Mouse (Mus musculus): ENCODE data around the gene Olfr628.
"Not testable (repeated sequence)": the region's sequence is repeated elsewhere in the genome, so short reads cannot be mapped to it uniquely, and the experiment has no call there.

The Olfr628 gene

DNA sequence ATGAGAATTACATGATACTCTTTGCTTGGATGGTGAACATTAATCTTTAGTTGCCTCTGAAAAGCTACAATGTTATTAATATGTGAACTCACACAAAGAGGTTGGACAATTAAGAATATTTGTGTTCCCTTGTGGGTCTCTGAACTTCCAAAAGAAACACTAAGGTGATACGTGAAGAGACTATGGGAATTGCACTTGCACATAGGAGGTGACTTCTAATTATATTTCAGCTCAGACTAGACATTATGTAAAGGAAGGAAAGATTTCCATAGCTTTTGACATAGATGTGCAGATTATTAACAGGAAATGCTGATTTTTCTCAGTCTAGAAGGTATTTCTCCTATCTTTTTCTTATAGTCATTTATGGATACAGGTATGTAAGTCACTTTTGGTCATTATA, at the start of gene Olfr628:
Gene Olfr628, plus strand, starts transcription at position 301 of the 400 bp plus-strand sequence.
- DNase-seq (ENCODE audit: extremely low read depth, low read depth): no peak

DNA sequence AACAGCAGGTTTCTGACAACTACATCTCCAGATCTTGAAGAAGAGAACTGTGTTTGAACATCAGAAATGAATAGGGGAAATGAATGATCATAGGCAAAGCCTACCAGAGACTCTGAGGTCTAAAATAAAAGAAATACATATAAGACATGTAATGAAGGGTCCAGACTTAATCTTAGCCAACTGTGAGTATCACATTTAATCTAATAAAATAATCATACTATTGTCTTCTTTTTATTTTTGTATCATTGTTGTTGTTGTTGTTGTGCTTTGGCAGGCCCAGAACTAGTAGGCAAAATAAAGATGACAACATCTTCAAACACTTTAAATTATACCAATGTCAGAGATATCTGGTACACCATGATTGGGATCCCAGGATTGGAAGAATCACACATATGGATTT, 47.8 kb upstream of the Olfr628 start, which contains the start of gene Olfr625-ps1:
Gene Olfr625-ps1, plus strand, starts transcription at position 301 of the 400 bp plus-strand sequence.
- DNase-seq (ENCODE audit: extremely low read depth, low read depth): no peak

DNA sequence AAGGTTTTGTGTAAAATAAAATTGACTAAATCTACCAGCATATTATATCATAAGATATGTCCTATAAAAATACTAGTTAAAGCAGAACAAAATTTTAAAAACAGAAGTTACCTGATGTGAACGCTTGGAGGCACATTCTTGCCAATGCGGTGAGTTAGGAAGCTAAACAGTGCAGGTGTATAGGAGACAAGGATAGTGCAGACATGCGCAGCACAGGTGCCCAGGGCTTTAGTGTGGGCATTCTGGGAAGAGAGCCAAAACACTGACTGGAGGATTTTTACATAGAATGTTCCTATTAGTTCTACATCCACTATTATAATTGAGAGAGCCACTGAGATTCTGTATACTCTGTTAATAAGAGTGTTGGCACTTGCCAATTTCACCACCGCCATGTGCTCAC, 30.7 kb upstream of the Olfr628 start:
- DNase-seq (ENCODE audit: extremely low read depth, low read depth): no peak

DNA sequence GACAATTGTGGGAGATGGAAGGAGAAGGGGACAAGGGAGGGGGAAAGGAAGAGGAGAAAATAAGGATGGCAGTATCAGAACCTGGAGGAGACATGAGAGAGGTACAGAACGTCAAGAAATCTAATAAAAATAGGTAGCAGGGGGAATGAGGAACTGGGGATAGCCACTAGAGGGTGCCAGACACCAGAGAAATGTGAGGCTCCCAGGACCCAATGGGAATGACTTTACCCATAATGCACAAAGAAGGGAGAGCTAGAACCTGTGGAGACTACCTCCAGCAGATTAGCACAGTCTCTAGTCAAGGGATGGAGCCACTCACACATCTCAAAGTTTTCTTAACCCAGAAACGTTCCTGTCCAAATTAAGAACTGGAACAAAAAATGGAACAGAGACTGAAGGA, 18.1 kb upstream of the Olfr628 start:
- no peak for DNase-seq (ENCODE audit: extremely low read depth, low read depth)

DNA sequence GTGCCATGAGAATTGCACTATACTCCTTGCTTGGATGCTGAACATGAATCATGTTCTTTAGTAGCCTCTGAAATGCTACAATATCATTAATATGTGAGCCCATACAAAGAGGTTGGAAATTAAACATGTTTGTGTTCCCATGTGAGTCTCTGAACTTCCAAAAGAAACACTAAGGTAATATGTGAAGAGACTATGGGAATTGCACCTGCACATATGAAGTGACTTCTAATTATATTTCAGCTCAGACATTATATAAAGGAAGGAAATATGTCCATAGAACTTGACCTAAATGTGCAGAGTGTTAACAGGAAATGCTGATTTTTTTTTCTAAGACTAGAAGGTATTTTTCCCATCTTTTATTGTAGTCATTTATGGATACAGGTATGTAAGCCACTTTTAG, 15.8 kb upstream of the Olfr628 start, which contains the start of gene Olfr243:
Gene Olfr243, plus strand, starts transcription at position 301 of the 400 bp plus-strand sequence.
- DNase-seq (ENCODE audit: extremely low read depth, low read depth): no peak

DNA sequence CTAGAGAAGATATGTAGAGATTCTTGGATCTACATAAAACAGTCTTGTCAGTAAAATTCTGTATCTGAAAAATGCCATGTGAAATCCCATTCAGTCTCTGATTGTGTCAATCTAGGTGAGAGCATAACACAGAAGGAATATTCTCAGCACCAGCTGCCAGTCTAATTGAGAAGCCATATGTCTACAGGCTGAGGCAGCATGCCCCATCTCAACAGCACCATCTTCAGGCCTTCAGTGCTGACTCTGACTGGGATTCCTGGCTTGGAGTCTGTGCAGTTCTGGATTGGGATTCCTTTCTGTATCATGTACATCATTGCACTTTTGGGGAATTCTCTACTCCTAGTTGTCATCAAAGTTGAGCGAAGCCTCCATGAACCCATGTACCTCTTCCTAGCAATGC, 13.8 kb upstream of the Olfr628 start:
- DNase-seq (ENCODE audit: extremely low read depth, low read depth): not testable (repeated sequence)

DNA sequence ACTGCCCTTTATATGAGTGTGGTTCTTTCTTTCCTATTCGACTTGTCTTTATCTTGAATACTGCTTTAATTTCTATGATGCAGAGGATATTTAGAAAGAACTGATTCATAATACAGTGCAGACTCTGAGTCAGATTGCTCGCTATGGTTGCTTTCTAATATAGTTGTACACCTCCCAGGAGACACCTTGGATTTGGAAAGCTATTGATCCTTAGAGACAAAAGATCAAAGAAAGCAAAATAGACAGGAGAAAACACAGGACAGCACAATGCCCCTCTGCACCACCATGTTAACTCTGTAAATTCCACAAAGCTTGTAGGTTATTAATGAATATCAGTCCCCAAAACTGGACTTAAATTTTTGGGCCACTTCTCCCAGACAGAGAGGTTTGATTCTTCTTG, 14.7 kb downstream of the Olfr628 start, which contains the start of gene Olfr629:
Gene Olfr629, minus strand, starts transcription at position 101 of the 400 bp plus-strand sequence.
- DNase-seq (ENCODE audit: extremely low read depth, low read depth): no peak

DNA sequence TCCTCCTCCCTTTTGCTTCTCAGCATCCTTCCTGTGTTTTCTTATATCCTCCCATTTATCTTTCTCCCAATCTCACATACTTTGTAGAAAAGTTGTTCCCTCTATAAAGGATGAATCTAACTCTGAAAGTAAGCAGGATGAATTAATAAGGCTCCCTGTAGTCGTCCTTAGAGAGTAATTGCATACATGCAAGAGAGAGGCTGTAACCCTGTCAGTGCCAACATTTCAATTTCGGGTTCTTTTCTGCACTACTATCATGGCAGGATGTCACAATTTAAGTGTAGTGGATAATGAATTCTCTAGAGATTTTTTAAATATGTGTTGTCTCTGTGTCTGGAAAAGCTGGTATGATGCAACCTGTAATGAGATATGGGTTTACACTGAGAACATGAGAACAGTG, 27.1 kb downstream of the Olfr628 start, which contains the start of gene Olfr630:
Gene Olfr630, minus strand, starts transcription at position 101 of the 400 bp plus-strand sequence.
- DNase-seq (ENCODE audit: extremely low read depth, low read depth): no peak

DNA sequence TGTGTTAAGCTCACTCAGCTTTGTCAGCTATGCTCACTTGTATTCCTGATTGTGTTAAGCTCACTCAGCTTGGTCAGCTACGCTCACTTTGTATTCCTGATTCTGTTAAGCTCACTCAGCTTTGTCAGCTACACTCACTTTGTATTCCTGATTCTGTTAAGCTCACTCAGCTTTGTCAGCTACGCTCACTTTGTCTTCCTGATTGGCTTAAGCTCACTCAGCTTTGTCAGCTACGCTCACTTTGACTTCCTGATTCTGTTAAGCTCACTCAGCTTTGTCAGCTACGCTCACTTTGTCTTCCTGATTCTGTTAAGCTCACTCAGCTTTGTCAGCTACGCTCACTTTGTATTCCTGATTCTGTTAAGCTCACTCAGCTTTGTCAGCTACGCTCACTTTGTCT, 32.0 kb downstream of the Olfr628 start:
- not testable (repeated sequence) for DNase-seq (ENCODE audit: extremely low read depth, low read depth)

DNA sequence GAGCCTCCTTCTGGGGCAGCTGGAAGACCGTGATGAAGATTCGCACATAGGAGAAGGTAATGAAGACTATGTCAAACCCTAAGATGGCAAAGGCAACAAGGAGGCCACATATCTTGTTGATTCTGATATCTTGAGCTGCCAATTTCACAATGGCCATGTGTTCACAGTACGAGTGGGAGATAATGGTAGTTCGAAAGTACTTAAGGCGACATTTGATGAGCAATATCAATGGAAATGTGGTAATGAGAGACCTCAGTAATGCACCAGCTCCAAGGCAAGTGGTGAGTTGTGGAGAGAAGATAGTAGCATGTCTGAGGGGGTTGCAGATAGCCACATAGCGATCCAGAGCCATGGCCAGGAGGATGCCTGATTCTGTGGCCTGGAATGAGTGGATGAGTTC, 37.5 kb downstream of the Olfr628 start:
- DNase-seq (ENCODE audit: extremely low read depth, low read depth): not testable (repeated sequence)

DNA sequence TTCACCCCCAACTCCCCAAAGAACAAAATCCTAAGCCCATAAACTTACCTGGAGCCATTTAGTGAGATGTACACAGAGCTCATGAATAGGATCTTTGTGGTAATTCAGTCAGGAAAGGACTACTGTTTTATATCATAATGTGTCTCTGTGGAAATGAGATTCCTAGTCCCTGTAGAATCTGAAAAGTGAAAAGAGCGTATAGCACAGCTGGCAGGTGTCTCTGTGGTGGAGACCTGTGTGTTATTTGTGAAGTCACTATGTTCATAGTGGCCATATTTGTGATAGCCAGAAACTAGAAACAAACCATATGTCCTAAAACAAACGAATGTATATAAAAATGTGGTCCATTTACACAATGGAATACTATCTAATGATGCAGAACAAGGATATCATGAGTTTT, 41.3 kb downstream of the Olfr628 start, which contains the start of gene Olfr69:
Gene Olfr69, minus strand, starts transcription at position 101 of the 400 bp plus-strand sequence.
- DNase-seq (ENCODE audit: extremely low read depth, low read depth): no peak

DNA sequence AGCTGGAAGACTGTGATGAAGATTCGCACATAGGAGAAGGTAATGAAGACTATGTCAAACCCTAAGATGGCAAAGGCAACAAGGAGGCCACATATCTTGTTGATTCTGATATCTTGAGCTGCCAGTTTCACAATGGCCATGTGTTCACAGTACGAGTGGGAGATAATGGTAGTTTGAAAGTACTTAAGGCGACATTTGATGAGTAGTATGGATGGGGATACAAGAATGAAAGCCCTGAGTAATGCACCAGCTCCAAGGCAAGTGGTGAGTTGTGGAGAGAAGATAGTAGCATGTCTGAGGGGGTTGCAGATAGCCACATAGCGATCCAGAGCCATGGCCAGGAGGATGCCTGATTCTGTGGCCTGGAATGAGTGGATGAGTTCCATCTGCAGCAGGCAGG, 47.5 kb downstream of the Olfr628 start:
- not testable (repeated sequence) for DNase-seq (ENCODE audit: extremely low read depth, low read depth)

DNA sequence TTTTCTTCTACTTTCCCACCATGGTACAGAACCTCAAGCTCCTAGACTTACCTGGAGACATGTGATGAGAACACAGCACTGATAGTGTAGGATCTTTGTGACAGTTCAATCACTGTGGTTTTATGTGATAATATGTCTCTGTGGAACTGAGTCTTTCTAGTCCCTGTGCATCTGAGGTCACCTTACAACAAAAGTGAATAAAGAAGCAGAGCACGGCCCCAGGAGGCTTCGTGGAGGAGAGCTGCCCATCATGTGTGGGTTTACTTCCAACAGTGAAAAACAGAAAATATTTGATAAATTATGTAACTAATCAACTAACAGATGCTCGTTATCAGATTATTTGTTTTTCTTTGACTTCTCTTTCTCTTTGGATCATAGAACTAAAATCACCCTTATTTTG, 49.4 kb downstream of the Olfr628 start, which contains the start of gene Olfr68:
Gene Olfr68, minus strand, starts transcription at position 101 of the 400 bp plus-strand sequence.
- no peak for DNase-seq (ENCODE audit: extremely low read depth, low read depth)
